In genomic region chrX:138437939-138438338, GRCm38 (mm10) we compare ENCODE assay signal across 16 mouse cellular contexts.
DNase-seq lines count a peak whose midpoint lies in the region; ATAC-seq and TF ChIP-seq lines count a peak whose summit lies in the region.
"Had no signal": no experiment of that assay in that cellular context is flagged by ENCODE, and none has a peak within 500 bp of the region (broad histone marks: within the 10 kb centered on the region; RNA-seq: fewer than 3 reads in every experiment).

No protein-coding gene starts in this region.

- H3K4me3 ChIP-seq in lung, adult 2 months (replicated peaks; ENCODE audit: extremely low read depth, low read depth, low read length): no peak overlapping the region
- H3K4me3 ChIP-seq in liver, embryonic 13.5 days (replicated peaks): no peak overlapping the region
- no peak overlapping the region for H3K4me3 ChIP-seq in hindbrain, embryonic 13.5 days
- H3K4me3 ChIP-seq: midbrain, embryonic 13.5 days had no signal

- H3K4me2 ChIP-seq in liver, embryonic 13.5 days: no peak overlapping the region
- H3K4me2 ChIP-seq in hindbrain, embryonic 13.5 days: no peak overlapping the region
- H3K4me2 ChIP-seq: midbrain, embryonic 13.5 days had no signal

- H3K27me3 ChIP-seq in liver, embryonic 13.5 days: no peaks in the 10 kb centered on the region
- H3K27me3 ChIP-seq in hindbrain, embryonic 13.5 days: no peaks in the 10 kb centered on the region
- H3K27me3 ChIP-seq: midbrain, embryonic 13.5 days had no signal

- peak; percentile 4 to 7 for DNase-seq in lung, adult 18-20 months
- no peak for DNase-seq in lung, adult 2 months
- DNase-seq in gastrocnemius, postnatal 36 days: peak; percentile 14 to 19
- DNase-seq in liver, embryonic 13.5 days: peak; percentile 0
- peak; percentile 16 for DNase-seq in lung, postnatal 25 days (ENCODE audit: low spot score)
- DNase-seq in thymus, postnatal 36 days: no peak
- no peak for DNase-seq in embryo, embryonic 9.5 days (ENCODE audit: extremely low spot score)
- DNase-seq: cerebellum, postnatal 36 days; kidney, postnatal 14 days had no signal

- H3K4me1 ChIP-seq in lung, adult 2 months (ENCODE audit: control insufficient read depth, insufficient read depth, low read length): no peaks in the 10 kb centered on the region
- H3K4me1 ChIP-seq in liver, embryonic 13.5 days (replicated peaks): no peaks in the 10 kb centered on the region
- no peaks in the 10 kb centered on the region for H3K4me1 ChIP-seq in hindbrain, embryonic 13.5 days (replicated peaks)
- H3K4me1 ChIP-seq: midbrain, embryonic 13.5 days had no signal

- no peak overlapping the region for H3K9ac ChIP-seq in liver, embryonic 13.5 days
- no peak overlapping the region for H3K9ac ChIP-seq in hindbrain, embryonic 13.5 days
- H3K9ac ChIP-seq: midbrain, embryonic 13.5 days had no signal

- H3K36me3 ChIP-seq in liver, embryonic 13.5 days: no peaks in the 10 kb centered on the region
- no peaks in the 10 kb centered on the region for H3K36me3 ChIP-seq in hindbrain, embryonic 13.5 days
- H3K36me3 ChIP-seq: midbrain, embryonic 13.5 days had no signal

- H3K27ac ChIP-seq in liver, embryonic 13.5 days: no peak overlapping the region
- H3K27ac ChIP-seq in hindbrain, embryonic 13.5 days: no peak overlapping the region
- H3K27ac ChIP-seq: midbrain, embryonic 13.5 days; stomach, postnatal 0 days had no signal

- no peaks in the 10 kb centered on the region for H3K9me3 ChIP-seq in liver, embryonic 13.5 days (replicated peaks)
- no peaks in the 10 kb centered on the region for H3K9me3 ChIP-seq in hindbrain, embryonic 13.5 days
- H3K9me3 ChIP-seq: midbrain, embryonic 13.5 days had no signal

- WGBS in lung, adult 2 months: 45% methylated on average over 3 of the region's 3 CpGs
- WGBS in liver, embryonic 13.5 days (ENCODE audit: insufficient replicate concordance): 47% methylated on average over 3 of the region's 3 CpGs
- 79% methylated on average over 3 of the region's 3 CpGs for WGBS in hindbrain, embryonic 13.5 days

- peak; percentile 66 for ATAC-seq in liver, embryonic 13.5 days (ENCODE audit: low read depth)
- no peak for ATAC-seq in hindbrain, embryonic 13.5 days (ENCODE audit: low FRiP score)
- ATAC-seq: activated CD4-positive, CD25-positive, alpha-beta regulatory T cell, adult 4 months; CD4-positive, CD25-positive, alpha-beta regulatory T cell, adult 4 months; forebrain, embryonic 16.5 days; inflammation-experienced regulatory T-cells, adult 6 months; midbrain, embryonic 13.5 days had no signal

- no peak for TF ChIP-seq CTCF in lung, adult 2 months (IDR thresholded peaks at IDR 0.05; ENCODE audit: insufficient read depth, low read length)

- TF ChIP-seq POLR2A in lung, adult 2 months (IDR thresholded peaks at IDR 0.05; ENCODE audit: borderline replicate concordance, extremely low read depth, low read depth, low read length): no peak

- intact Hi-C loops in gastrocnemius, postnatal 36 days (cut with DNase I): no loop called here

Comparison
In these comparisons a context has a peak if more than half of its experiments do, and no peak if none do; other contexts are left out.
1. DNase-seq: peak in lung, adult 18-20 months (2 of 2), gastrocnemius, postnatal 36 days (2 of 2), liver, embryonic 13.5 days (single experiment) and lung, postnatal 25 days (single experiment); none in lung, adult 2 months (single experiment), thymus, postnatal 36 days (0 of 2) and embryo, embryonic 9.5 days (single experiment).